Mouse (Mus musculus): ENCODE results near the gene Rxra. TPM values are rescaled to one million over a fixed set of nuclear protein-coding genes. Genes with fewer than 3 reads are reported as not detected.

Rxra gene
- polyA plus RNA-seq, 1 experiment from 2014 or later: 12.4 TPM

GRCm38 (mm10) chr2:27773980-27774730 lies 97.9 kb downstream of the Rxra start:
- no peak overlapping the region for H3K9ac ChIP-seq
- H3K27ac ChIP-seq: peak overlapping the region; percentile 95
- H3K9me3 ChIP-seq: no peaks in the 10 kb centered on the region
- WGBS: 26% methylated on average over 24 of the region's 24 CpGs
- peaks cover 32% of the 10 kb centered on the region for H3K4me1 ChIP-seq
- H3K4me3 ChIP-seq (replicated peaks): no peak overlapping the region
- no peaks in the 10 kb centered on the region for H3K36me3 ChIP-seq
- no peak overlapping the region for H3K4me2 ChIP-seq
- ATAC-seq (ENCODE audit: insufficient read depth, low FRiP score, low read depth): peak; percentile 48
- H3K27me3 ChIP-seq (replicated peaks): no peaks in the 10 kb centered on the region

GRCm38 (mm10) chr2:27775006-27775405 lies 98.8 kb downstream of the Rxra start:
- Histone ChIP-seq H3K9ac (no peak overlapping the region), H3K4me3 (replicated peaks) (no peak overlapping the region), H3K27ac (peak overlapping the region; percentile 95), H3K36me3 (no peaks in the 10 kb centered on the region), H3K9me3 (no peaks in the 10 kb centered on the region), H3K27me3 (replicated peaks) (no peaks in the 10 kb centered on the region), H3K4me1 (peaks cover 32% of the 10 kb centered on the region), H3K4me2 (no peak overlapping the region)
- 83% methylated on average over 10 of the region's 10 CpGs for WGBS
- no peak for ATAC-seq (ENCODE audit: insufficient read depth, low FRiP score, low read depth)

GRCm38 (mm10) chr2:27775625-27776024 lies 99.4 kb downstream of the Rxra start:
- Histone ChIP-seq H3K27me3 (replicated peaks) (no peaks in the 10 kb centered on the region), H3K9me3 (no peaks in the 10 kb centered on the region), H3K27ac (peak overlapping the region; percentile 95), H3K36me3 (no peaks in the 10 kb centered on the region), H3K4me3 (replicated peaks) (no peak overlapping the region), H3K4me1 (peaks cover 35% of the 10 kb centered on the region), H3K9ac (no peak overlapping the region), H3K4me2 (no peak overlapping the region)
- ATAC-seq (ENCODE audit: insufficient read depth, low FRiP score, low read depth): no peak
- WGBS: 41% methylated on average over 5 of the region's 5 CpGs

- Histone ChIP-seq H3K4me3 (replicated peaks) (no peak overlapping the region), H3K27me3 (replicated peaks) (no peaks in the 10 kb centered on the region), H3K36me3 (no peaks in the 10 kb centered on the region), H3K4me2 (no peak overlapping the region), H3K9me3 (no peaks in the 10 kb centered on the region), H3K4me1 (peaks cover 26% of the 10 kb centered on the region), H3K27ac (no peak overlapping the region), H3K9ac (no peak overlapping the region)
- 68% methylated on average over 2 of the region's 2 CpGs for WGBS
- ATAC-seq (ENCODE audit: insufficient read depth, low FRiP score, low read depth): no peak
Measured at GRCm38 (mm10) chr2:27777756-27778155, 101.5 kb downstream of the Rxra start.

GRCm38 (mm10) chr2:27778289-27778688 lies 102.0 kb downstream of the Rxra start:
- H3K27ac ChIP-seq: no peak overlapping the region
- no peak overlapping the region for H3K4me2 ChIP-seq
- H3K9ac ChIP-seq: no peak overlapping the region
- no peaks in the 10 kb centered on the region for H3K27me3 ChIP-seq (replicated peaks)
- WGBS: 66% methylated on average over 6 of the region's 6 CpGs
- peaks cover 20% of the 10 kb centered on the region for H3K4me1 ChIP-seq
- no peaks in the 10 kb centered on the region for H3K9me3 ChIP-seq
- H3K36me3 ChIP-seq: no peaks in the 10 kb centered on the region
- H3K4me3 ChIP-seq (replicated peaks): no peak overlapping the region
- ATAC-seq (ENCODE audit: insufficient read depth, low FRiP score, low read depth): no peak

GRCm38 (mm10) chr2:27779291-27779866 lies 103.1 kb downstream of the Rxra start:
- peaks cover 11% of the 10 kb centered on the region; the same call in 1 of the 2 replicates for H3K4me1 ChIP-seq
- no peak for ATAC-seq (ENCODE audit: insufficient read depth, low FRiP score, low read depth)

GRCm38 (mm10) chr2:27780162-27780561 lies 103.9 kb downstream of the Rxra start:
- Histone ChIP-seq H3K9ac (no peak overlapping the region), H3K4me2 (no peak overlapping the region), H3K9me3 (no peaks in the 10 kb centered on the region), H3K27ac (no peak overlapping the region), H3K27me3 (replicated peaks) (no peaks in the 10 kb centered on the region), H3K4me1 (peaks cover 11% of the 10 kb centered on the region; the same call in 1 of the 2 replicates), H3K4me3 (replicated peaks) (no peak overlapping the region), H3K36me3 (no peaks in the 10 kb centered on the region)
- ATAC-seq (ENCODE audit: insufficient read depth, low FRiP score, low read depth): no peak
- WGBS: 89% methylated on average over 7 of the region's 7 CpGs

More at GRCm38 (mm10) chr2:27779291-27779866, 103.1 kb downstream of the Rxra start:
- Histone ChIP-seq H3K4me3 (replicated peaks) (no peak overlapping the region), H3K9me3 (no peaks in the 10 kb centered on the region), H3K27ac (0 out of 2 replicates have a peak overlapping the region, but pooled peaks have one; percentile 18), H3K9ac (no peak overlapping the region), H3K27me3 (replicated peaks) (no peaks in the 10 kb centered on the region), H3K36me3 (no peaks in the 10 kb centered on the region), H3K4me2 (no peak overlapping the region)
- WGBS: 72% methylated on average over 9 of the region's 9 CpGs

- Histone ChIP-seq H3K9me3 (no peaks in the 10 kb centered on the region), H3K27me3 (replicated peaks) (no peaks in the 10 kb centered on the region), H3K4me1 (peaks cover 7% of the 10 kb centered on the region; the same call in 1 of the 2 replicates), H3K27ac (no peak overlapping the region), H3K9ac (no peak overlapping the region), H3K4me2 (no peak overlapping the region), H3K36me3 (no peaks in the 10 kb centered on the region), H3K4me3 (replicated peaks) (no peak overlapping the region)
- WGBS: 85% methylated on average over 8 of the region's 8 CpGs
- ATAC-seq (ENCODE audit: insufficient read depth, low FRiP score, low read depth): no peak
Measured at GRCm38 (mm10) chr2:27785363-27785762, 109.1 kb downstream of the Rxra start.

GRCm38 (mm10) chr2:27785973-27786417 lies 109.8 kb downstream of the Rxra start:
- H3K9me3 ChIP-seq: no peaks in the 10 kb centered on the region
- peaks cover 7% of the 10 kb centered on the region; the same call in 1 of the 2 replicates for H3K4me1 ChIP-seq
- no peak for ATAC-seq (ENCODE audit: insufficient read depth, low FRiP score, low read depth)
- peak overlapping the region; percentile 61; the same call in 1 of the 2 replicates for H3K27ac ChIP-seq
- H3K27me3 ChIP-seq (replicated peaks): no peaks in the 10 kb centered on the region
- H3K9ac ChIP-seq: no peak overlapping the region
- no peaks in the 10 kb centered on the region for H3K36me3 ChIP-seq
- no peak overlapping the region for H3K4me3 ChIP-seq (replicated peaks)
- H3K4me2 ChIP-seq: no peak overlapping the region
- 67% methylated on average over 6 of the region's 6 CpGs for WGBS

- Histone ChIP-seq H3K9ac (no peak overlapping the region), H3K4me3 (replicated peaks) (no peak overlapping the region), H3K4me2 (no peak overlapping the region), H3K36me3 (no peaks in the 10 kb centered on the region), H3K27me3 (replicated peaks) (no peaks in the 10 kb centered on the region), H3K4me1 (0 out of 2 replicates have a peak, but pooled peaks cover 2% of the 10 kb centered on the region), H3K9me3 (no peaks in the 10 kb centered on the region), H3K27ac (no peak overlapping the region)
- WGBS: 81% methylated on average over 4 of the region's 4 CpGs
- no peak for ATAC-seq (ENCODE audit: insufficient read depth, low FRiP score, low read depth)
Measured at GRCm38 (mm10) chr2:27791571-27791970, 115.3 kb downstream of the Rxra start.

- 50% methylated on average over 4 of the region's 4 CpGs for WGBS
- peak; percentile 47; the same call in 1 of the 2 replicates for ATAC-seq (ENCODE audit: insufficient read depth, low FRiP score, low read depth)
Measured at GRCm38 (mm10) chr2:27799018-27799417, 122.8 kb downstream of the Rxra start.

GRCm38 (mm10) chr2:27801041-27801440 lies 124.8 kb downstream of the Rxra start:
- Histone ChIP-seq H3K9ac (no peak overlapping the region), H3K27ac (no peak overlapping the region), H3K36me3 (no peaks in the 10 kb centered on the region), H3K4me1 (peaks cover 9% of the 10 kb centered on the region; the same call in 1 of the 2 replicates), H3K4me2 (no peak overlapping the region), H3K9me3 (no peaks in the 10 kb centered on the region), H3K4me3 (replicated peaks) (no peak overlapping the region), H3K27me3 (replicated peaks) (no peaks in the 10 kb centered on the region)
- 88% methylated on average over 2 of the region's 2 CpGs for WGBS
- ATAC-seq (ENCODE audit: insufficient read depth, low FRiP score, low read depth): no peak

More at GRCm38 (mm10) chr2:27799018-27799417, 122.8 kb downstream of the Rxra start:
- peak overlapping the region; percentile 87 for H3K27ac ChIP-seq
- H3K4me1 ChIP-seq: peaks cover 9% of the 10 kb centered on the region; the same call in 1 of the 2 replicates
- no peaks in the 10 kb centered on the region for H3K27me3 ChIP-seq (replicated peaks)
- H3K36me3 ChIP-seq: no peaks in the 10 kb centered on the region
- H3K4me3 ChIP-seq (replicated peaks): no peak overlapping the region
- no peaks in the 10 kb centered on the region for H3K9me3 ChIP-seq
- H3K9ac ChIP-seq: no peak overlapping the region
- H3K4me2 ChIP-seq: no peak overlapping the region
